Mouse (Mus musculus) MEL (cell line): ENCODE measurements around the gene Arhgap42. TPM values are rescaled to one million over a fixed set of nuclear protein-coding genes. Genes with fewer than 3 reads are reported as not detected.

Experiments
- DNase-seq: peaks from one replicate; pipeline ENCODE4 v3.0.0; 2011; ENCODE audit warnings: low read depth, low spot score
- H3K27ac ChIP-seq: 2 replicates; pipeline ENCODE4 v1.5.1; 2012; ENCODE audit warnings: low read depth, mild to moderate bottlenecking, control low read depth, low read length, moderate library complexity; ENCODE audit not compliant: control insufficient read depth
- H3K27me3 ChIP-seq, 2 experiments: fragments of 150-350 bp in 1 of 2; sonication (generic) in 1 of 2; 2 replicates each; pipeline ENCODE4 v1.6.1; 2012; ENCODE audit warnings: low read length in 2 of 2, mild to moderate bottlenecking in 2 of 2, improper control_type of control experiment in 1 of 2, moderate library complexity in 1 of 2; ENCODE audit not compliant: insufficient read depth in 2 of 2, control insufficient read depth in 1 of 2
- H3K36me3 ChIP-seq, 2 experiments: 2 replicates each; pipeline ENCODE4 v1.6.1; 2012 to 2014; ENCODE audit warnings: low read length in 2 of 2, improper control_type of control experiment in 1 of 2, inconsistent platforms in 1 of 2, mild to moderate bottlenecking in 1 of 2; ENCODE audit not compliant: insufficient read depth in 2 of 2, control insufficient read depth in 1 of 2
- H3K4me1 ChIP-seq, 2 experiments: fragments of 150-350 bp in 1 of 2; sonication (generic) in 1 of 2; 2 replicates each; pipeline ENCODE4 v1.6.1; 2012; ENCODE audit warnings: low read length in 2 of 2, improper control_type of control experiment in 1 of 2, mild to moderate bottlenecking in 1 of 2; ENCODE audit not compliant: insufficient read depth in 2 of 2, control insufficient read depth in 1 of 2
- H3K4me3 ChIP-seq, 2 experiments: fragments of 150-350 bp in 1 of 2; sonication (generic) in 1 of 2; 2 replicates each; pipeline ENCODE4 v1.5.1; 2012; ENCODE audit warnings: low read depth in 2 of 2, low read length in 2 of 2, mild to moderate bottlenecking in 2 of 2, moderate library complexity in 2 of 2, control low read depth in 1 of 2, improper control_type of control experiment in 1 of 2; ENCODE audit not compliant: control insufficient read depth in 1 of 2, insufficient read depth in 1 of 2
- H3K79me2 ChIP-seq: 2 replicates; pipeline ENCODE4 v1.6.1; 2012; ENCODE audit warnings: mild to moderate bottlenecking, low read length, moderate library complexity; ENCODE audit not compliant: control insufficient read depth, poor library complexity, insufficient read depth
- H3K9ac ChIP-seq: 2 replicates; pipeline ENCODE4 v1.6.1; 2012; ENCODE audit warnings: low read depth, mild to moderate bottlenecking, control low read depth, low read length, moderate library complexity; ENCODE audit not compliant: control insufficient read depth, poor library complexity, severe bottlenecking
- H3K9me3 ChIP-seq: fragments of 150-350 bp; sonication (generic); replicated peaks from 2 replicates; pipeline ENCODE4 v1.6.1; 2012; ENCODE audit warnings: mild to moderate bottlenecking, low read length, improper control_type of control experiment, moderate library complexity; ENCODE audit not compliant: insufficient read depth
- CHD1 ChIP-seq: IDR thresholded peaks from 2 replicates; pipeline ENCODE4 v1.6.1; 2012; ENCODE audit warnings: low read depth, mild to moderate bottlenecking, inconsistent platforms, low read length, improper control_type of control experiment
- CTCF ChIP-seq, 3 experiments: IDR thresholded peaks in 2 of 3; conservative IDR thresholded peaks in 1 of 3; 2 replicates each; pipeline ENCODE4 v1.5.1; 2011 to 2012; ENCODE audit warnings: low read length in 3 of 3, low read depth in 2 of 3, mild to moderate bottlenecking in 2 of 3, improper control_type of control experiment in 1 of 3, inconsistent platforms in 1 of 3, mixed read lengths in 1 of 3, moderate library complexity in 1 of 3; ENCODE audit not compliant: control insufficient read depth in 1 of 3, insufficient read depth in 1 of 3, poor library complexity in 1 of 3, severe bottlenecking in 1 of 3
- E2F4 ChIP-seq: IDR thresholded peaks from 2 replicates; pipeline ENCODE4 v1.6.1; 2011; ENCODE audit warnings: low read depth, low read length, improper control_type of control experiment, borderline replicate concordance
- ELF1 ChIP-seq: IDR thresholded peaks from 2 replicates; pipeline ENCODE4 v1.6.1; 2014; ENCODE audit warnings: low read depth, mild to moderate bottlenecking, inconsistent platforms, low read length, improper control_type of control experiment, moderate library complexity
- GATA1 ChIP-seq: IDR thresholded peaks from 2 replicates; pipeline ENCODE4 v1.6.1; 2011; ENCODE audit warnings: low read depth, low read length, improper control_type of control experiment
- JUND ChIP-seq: IDR thresholded peaks from 2 replicates; pipeline ENCODE4 v1.6.1; 2011; ENCODE audit warnings: low read depth, mild to moderate bottlenecking, improper control_type of control experiment, low read length
- KAT2A ChIP-seq: conservative IDR thresholded peaks from 2 replicates; pipeline ENCODE4 v1.6.1; 2012; ENCODE audit warnings: low read depth, low read length, improper control_type of control experiment, inconsistent platforms
- MEF2A ChIP-seq: IDR thresholded peaks from 2 replicates; pipeline ENCODE4 v1.6.1; 2014; ENCODE audit warnings: low read depth, mild to moderate bottlenecking, inconsistent platforms, low read length, improper control_type of control experiment; ENCODE audit not compliant: poor library complexity, insufficient replicate concordance, severe bottlenecking; ENCODE audit errors: extremely low read depth
- MXI1 ChIP-seq: IDR thresholded peaks from 2 replicates; pipeline ENCODE4 v1.6.1; 2011; ENCODE audit warnings: mild to moderate bottlenecking, low read depth, low read length, improper control_type of control experiment
- MYB ChIP-seq: IDR thresholded peaks from 2 replicates; pipeline ENCODE4 v1.6.1; 2011; ENCODE audit warnings: mild to moderate bottlenecking, low read depth, low read length, improper control_type of control experiment
- MYC ChIP-seq: IDR thresholded peaks from 2 replicates; pipeline ENCODE4 v1.6.1; 2011; ENCODE audit warnings: low read depth, mild to moderate bottlenecking, low read length, improper control_type of control experiment, moderate library complexity
- NRF1 ChIP-seq: IDR thresholded peaks from 2 replicates; pipeline ENCODE4 v1.6.1; 2014; ENCODE audit warnings: low read depth, mild to moderate bottlenecking, inconsistent platforms, low read length, improper control_type of control experiment, moderate library complexity; ENCODE audit not compliant: poor library complexity, insufficient read depth, severe bottlenecking
- POLR2A ChIP-seq, 2 experiments: IDR thresholded peaks; 2 replicates each; pipeline ENCODE4 v1.6.1; 2011 to 2012; ENCODE audit warnings: low read length in 2 of 2, mild to moderate bottlenecking in 2 of 2, control low read depth in 1 of 2, improper control_type of control experiment in 1 of 2, low read depth in 1 of 2, moderate library complexity in 1 of 2; ENCODE audit not compliant: control insufficient read depth in 1 of 2, insufficient read depth in 1 of 2, poor library complexity in 1 of 2
- RAD21 ChIP-seq: IDR thresholded peaks from 2 replicates; pipeline ENCODE4 v1.6.1; 2011; ENCODE audit warnings: mild to moderate bottlenecking, low read depth, low read length, improper control_type of control experiment
- RCOR1 ChIP-seq: IDR thresholded peaks from 2 replicates; pipeline ENCODE4 v1.6.1; 2012; ENCODE audit warnings: low read depth, mild to moderate bottlenecking, inconsistent platforms, low read length, improper control_type of control experiment
- TAL1 ChIP-seq: IDR thresholded peaks from 2 replicates; pipeline ENCODE4 v1.6.1; 2012; ENCODE audit warnings: mild to moderate bottlenecking, inconsistent platforms, low read length, moderate library complexity, mixed read lengths
- USF1 ChIP-seq: IDR thresholded peaks from 2 replicates; pipeline ENCODE4 v1.6.1; 2014; ENCODE audit warnings: low read depth, mild to moderate bottlenecking, inconsistent platforms, low read length, improper control_type of control experiment, moderate library complexity
- USF2 ChIP-seq, 2 experiments: IDR thresholded peaks; 2 replicates each; pipeline ENCODE4 v1.6.1; 2011 to 2012; ENCODE audit warnings: improper control_type of control experiment in 2 of 2, low read length in 2 of 2, borderline replicate concordance in 1 of 2, inconsistent platforms in 1 of 2, low read depth in 1 of 2, mild to moderate bottlenecking in 1 of 2; ENCODE audit not compliant: insufficient read depth in 1 of 2
- ZC3H11A ChIP-seq: IDR thresholded peaks from 2 replicates; pipeline ENCODE4 v1.6.1; 2012; ENCODE audit warnings: low read depth, mild to moderate bottlenecking, inconsistent platforms, low read length, improper control_type of control experiment
- ZMIZ1 ChIP-seq: IDR thresholded peaks from 2 replicates; pipeline ENCODE4 v1.6.1; 2012; ENCODE audit warnings: low read depth, mild to moderate bottlenecking, inconsistent platforms, low read length, improper control_type of control experiment, moderate library complexity
- polyA plus RNA-seq, 2 experiments: library from polyadenylated mRNA; stranded (reverse) in 1 of 2; unstranded in 1 of 2; fragments of >175 nt in 1 of 2; fragments of >200 nt in 1 of 2; gene quantifications; 2 replicates each; pipeline versions ENCODE4 v1.2.1 to v1.2.4; 2012; ENCODE audit warnings: low replicate concordance in 2 of 2, low read depth in 1 of 2; ENCODE audit not compliant: insufficient read length in 2 of 2, insufficient read depth in 1 of 2, missing spikeins in 1 of 2
- total RNA-seq: library from RNA; depleted of rRNA; stranded (reverse); fragments of 300-350 nt; gene quantifications from 2 replicates; pipeline ENCODE4 v1.2.3, GENCODE M21; 2012

Arhgap42 gene
- total and polyA plus RNA-seq, 3 experiments, result not detected

DNA sequence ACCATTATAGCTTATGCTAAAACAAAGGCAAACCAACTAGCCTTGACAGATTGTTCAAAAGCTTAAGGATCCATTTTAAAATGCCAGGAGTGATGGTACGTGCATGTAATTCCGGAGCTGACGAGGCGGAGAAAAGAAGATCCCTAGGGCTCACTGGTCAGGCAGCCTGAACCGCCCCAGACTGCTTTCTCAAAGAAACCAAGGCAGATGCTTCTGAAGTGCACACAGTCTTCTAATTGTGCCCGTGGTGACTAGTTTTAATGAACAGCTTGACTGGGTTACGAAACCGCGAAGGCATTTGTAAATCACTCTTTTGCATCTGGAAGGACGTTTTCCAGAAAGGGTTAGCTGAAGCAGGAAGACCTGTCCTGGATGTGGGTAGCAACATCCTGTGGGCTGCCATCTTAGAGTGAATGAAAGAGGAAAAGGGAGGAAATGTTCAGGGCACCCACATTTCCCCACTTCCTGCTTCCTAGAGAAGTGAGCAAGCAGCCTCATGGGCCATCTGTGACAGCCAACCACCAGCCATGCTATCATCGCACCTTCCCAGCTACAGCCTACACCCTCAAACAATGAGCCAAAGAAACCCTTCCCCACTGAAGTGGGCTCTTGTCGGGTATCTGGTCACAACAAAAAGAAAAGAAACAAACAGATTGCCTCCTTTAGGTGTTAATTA is 137.3 kb downstream of the Arhgap42 start:
- H3K36me3 ChIP-seq, result no peaks in the 10 kb centered on the region
- H3K9me3 ChIP-seq, result no peaks in the 10 kb centered on the region
- H3K79me2 ChIP-seq, result no peaks in the 10 kb centered on the region
- H3K4me3 ChIP-seq, result no peak overlapping the region
- H3K27me3 ChIP-seq, result no peaks in the 10 kb centered on the region
- no peaks in the 10 kb centered on the region for H3K4me1 ChIP-seq
- no peak overlapping the region for H3K27ac ChIP-seq
- no peak for DNase-seq
- TF ChIP-seq MXI1 (no peak), USF2 (IDR thresholded peaks at IDR 0.05; ENCODE audit: borderline replicate concordance in 1 of 2, insufficient read depth in 1 of 2, low read depth in 1 of 2, low read length in 2 of 2) (no peak), ZC3H11A (no peak), GATA1 (no peak), NRF1 (no peak), ELF1 (no peak), RCOR1 (no peak), POLR2A (IDR thresholded peaks at IDR 0.05; ENCODE audit: control insufficient read depth in 1 of 2, insufficient read depth in 1 of 2, low read depth in 1 of 2, low read length in 2 of 2, poor library complexity in 1 of 2) (no peak), E2F4 (no peak), KAT2A (no peak), MYC (no peak), JUND (no peak), CTCF (IDR thresholded peaks at IDR 0.05 in 2 of 3, conservative IDR thresholded peaks at IDR 0.05 in 1 of 3; ENCODE audit: control insufficient read depth in 1 of 3, insufficient read depth in 1 of 3, low read depth in 2 of 3, low read length in 3 of 3, poor library complexity in 1 of 3, severe bottlenecking in 1 of 3) (no peak), MEF2A (no peak), ZMIZ1 (no peak), USF1 (no peak), RAD21 (no peak), MYB (no peak), CHD1 (no peak)
- H3K9ac ChIP-seq, result no peak overlapping the region

DNA sequence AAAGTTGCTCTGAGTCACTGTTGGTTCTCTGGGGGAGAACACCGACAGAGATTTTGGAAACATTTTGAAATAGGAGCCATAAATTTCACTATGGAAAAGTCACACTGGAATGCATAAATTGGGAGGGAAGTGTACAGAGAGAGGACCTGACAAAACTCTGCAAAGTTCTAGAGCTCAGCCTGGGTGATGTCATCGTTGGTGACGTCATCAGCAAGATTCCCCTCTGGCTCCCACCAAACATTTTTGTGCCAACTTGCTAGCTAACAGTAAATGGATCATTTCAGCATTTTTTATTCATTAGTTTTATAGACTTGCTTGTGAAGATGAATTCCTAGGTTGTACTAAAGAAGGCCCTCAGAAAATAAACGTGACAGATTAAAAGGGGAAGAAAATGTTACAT is 137.8 kb downstream of the Arhgap42 start:
- H3K27me3 ChIP-seq, result no peaks in the 10 kb centered on the region
- no peaks in the 10 kb centered on the region for H3K9me3 ChIP-seq
- TF ChIP-seq TAL1, result no peak
- TF ChIP-seq, all 39 proteins: peak for 0
- H3K36me3 ChIP-seq, result no peaks in the 10 kb centered on the region
- no peak overlapping the region for H3K9ac ChIP-seq
- no peak overlapping the region for H3K4me3 ChIP-seq
- H3K79me2 ChIP-seq, result no peaks in the 10 kb centered on the region
- H3K27ac ChIP-seq, result no peak overlapping the region
- H3K4me1 ChIP-seq, result no peaks in the 10 kb centered on the region
- DNase-seq, result no peak
